8 mouse cellular contexts compared by ENCODE assay signal in genomic region chr9:95188362-95189217, GRCm38 (mm10).
DNase-seq lines count a peak whose midpoint lies in the region; ATAC-seq and TF ChIP-seq lines count a peak whose summit lies in the region.

No protein-coding gene starts in this region.

- no peak overlapping the region for H3K27ac ChIP-seq in heart, embryonic 11.5 days (ENCODE audit: low read depth, low read length)
- 0 out of 2 replicates have a peak overlapping the region, but pooled peaks have one; percentile 41 for H3K27ac ChIP-seq in liver, embryonic 13.5 days

- H3K27me3 ChIP-seq in Patski = no peaks in the 10 kb centered on the region
- H3K27me3 ChIP-seq in heart, embryonic 11.5 days (ENCODE audit: control insufficient read depth, insufficient read depth, low read length) = peaks cover 2% of the 10 kb centered on the region
- no peaks in the 10 kb centered on the region for H3K27me3 ChIP-seq in liver, embryonic 13.5 days

- H3K36me3 ChIP-seq in heart, embryonic 11.5 days (ENCODE audit: control insufficient read depth, insufficient read depth, low read length) = no peaks in the 10 kb centered on the region
- H3K36me3 ChIP-seq in liver, embryonic 13.5 days = no peaks in the 10 kb centered on the region

- in situ Hi-C loops in Patski (cut with MboI; ENCODE audit: low pct_unique_long_range_greater_than_20kb) = no loop called here

- CTCF ChIA-PET in Patski (lab: Charles Lee) = no interaction called here

- H3K9me3 ChIP-seq in heart, embryonic 11.5 days (replicated peaks; ENCODE audit: control insufficient read depth, low read length) = no peaks in the 10 kb centered on the region
- H3K9me3 ChIP-seq in liver, embryonic 13.5 days (replicated peaks) = no peaks in the 10 kb centered on the region

- no peak overlapping the region for H3K4me2 ChIP-seq in heart, embryonic 11.5 days
- H3K4me2 ChIP-seq in liver, embryonic 13.5 days = no peak overlapping the region

- ATAC-seq in Patski = no peak
- peak; percentile 33; the same call in 1 of the 2 replicates for ATAC-seq in heart, embryonic 11.5 days (replicated peaks; ENCODE audit: insufficient number of reproducible peaks, low FRiP score, low TSS enrichment)
- peak; percentile 68 for ATAC-seq in liver, embryonic 13.5 days (ENCODE audit: low read depth)
- no peak for ATAC-seq in inflammation-experienced regulatory T-cells, adult 6 months

- peaks cover 12% of the 10 kb centered on the region for H3K4me1 ChIP-seq in heart, embryonic 11.5 days (ENCODE audit: control insufficient read depth, insufficient read depth, low read length)
- H3K4me1 ChIP-seq in liver, embryonic 13.5 days (replicated peaks) = peaks cover 16% of the 10 kb centered on the region

- H3K4me3 ChIP-seq in heart, embryonic 11.5 days (ENCODE audit: low read depth, low read length) = no peak overlapping the region
- no peak overlapping the region for H3K4me3 ChIP-seq in liver, embryonic 13.5 days (replicated peaks)

- DNase-seq in 3134 (ENCODE audit: extremely low read depth, insufficient read length, low spot score) (peak; percentile 58), Patski (ENCODE audit: low read depth, low spot score) (peak; percentile 50)
- no peak for DNase-seq in liver, embryonic 13.5 days
- no peak for DNase-seq in right cerebral cortex, postnatal 25 days
- DNase-seq in spleen, postnatal 4 days (ENCODE audit: low spot score in 2 of 2) = no peak
- no peak for DNase-seq in left cerebral cortex, adult 9 months (ENCODE audit: low spot score in 2 of 2)

- no peak overlapping the region for H3K9ac ChIP-seq in heart, embryonic 11.5 days (ENCODE audit: low read depth, low read length)
- no peak overlapping the region for H3K9ac ChIP-seq in liver, embryonic 13.5 days

- WGBS in heart, embryonic 11.5 days (ENCODE audit: insufficient replicate concordance) = 60% methylated on average over 8 of the region's 8 CpGs
- 48% methylated on average over 8 of the region's 8 CpGs for WGBS in liver, embryonic 13.5 days (ENCODE audit: insufficient replicate concordance)

- TF ChIP-seq CTCF in Patski (IDR thresholded peaks at IDR 0.05) = no peak

- POLR2A ChIA-PET in Patski (lab: Charles Lee) = no interaction called here

Comparison
In these comparisons a context has a peak if more than half of its experiments do, and no peak if none do; other contexts are left out.
1. DNase-seq: peak in 3134 (single experiment) and Patski (single experiment); none in liver, embryonic 13.5 days (single experiment), right cerebral cortex, postnatal 25 days (single experiment), spleen, postnatal 4 days (0 of 2) and left cerebral cortex, adult 9 months (0 of 2).
2. ATAC-seq: peak in heart, embryonic 11.5 days (single experiment) and liver, embryonic 13.5 days (single experiment); none in Patski (single experiment) and inflammation-experienced regulatory T-cells, adult 6 months (single experiment).